ENCODE assay signal across 26 mouse cellular contexts in the genomic region with DNA sequence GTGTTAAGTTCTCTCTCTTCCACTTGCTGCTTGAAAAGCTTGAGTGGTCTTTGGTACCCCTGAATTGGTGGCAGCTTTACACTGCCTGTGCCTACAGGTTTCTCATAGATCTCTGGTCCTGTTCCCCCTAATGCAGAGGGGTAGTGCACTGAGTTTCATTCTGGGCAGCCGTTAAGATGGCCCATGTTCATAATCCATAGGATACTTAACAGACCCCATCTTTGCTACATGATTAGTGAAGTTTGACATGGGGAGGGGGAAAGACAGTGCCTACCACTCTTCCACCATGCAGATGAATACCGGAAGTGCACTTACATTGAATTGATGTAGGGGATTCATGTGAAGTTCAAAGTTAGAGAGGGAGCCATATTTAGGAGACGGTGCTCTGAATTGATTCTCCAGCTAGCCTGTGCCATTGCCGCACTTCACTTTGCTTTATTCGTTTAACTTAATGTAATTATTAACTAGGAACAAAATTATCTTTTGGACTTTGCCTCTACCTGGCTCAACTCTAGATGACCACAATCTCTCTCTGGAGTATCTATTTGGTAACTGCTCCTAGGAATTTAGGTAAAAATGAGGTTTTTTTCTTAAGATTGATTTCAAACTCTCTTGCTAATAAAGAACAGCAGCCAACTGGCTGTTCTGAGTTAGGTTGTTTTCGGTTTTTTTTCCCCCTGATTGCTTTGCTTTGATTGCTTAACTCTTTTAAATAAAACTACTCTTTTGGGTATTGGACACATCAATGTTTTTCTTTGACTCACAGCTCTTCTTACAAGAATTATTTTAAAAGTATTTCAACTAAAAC.
DNase-seq lines count a peak whose midpoint lies in the region; ATAC-seq lines count a peak whose summit lies in the region.
"Had no signal": no experiment of that assay in that cellular context is flagged by ENCODE, and none has a peak within 500 bp of the region (broad histone marks: within the 10 kb centered on the region; RNA-seq: fewer than 3 reads in every experiment).

No protein-coding gene starts in this region.

- H3K27me3 ChIP-seq in liver, embryonic 16.5 days (ENCODE audit: control insufficient read depth, insufficient read depth, low read depth, low read length), result no peaks in the 10 kb centered on the region
- H3K27me3 ChIP-seq in liver, embryonic 12.5 days (replicated peaks), result no peaks in the 10 kb centered on the region
- H3K27me3 ChIP-seq in intestine, embryonic 16.5 days (replicated peaks; ENCODE audit: control insufficient read depth, insufficient read depth, low read length), result no peaks in the 10 kb centered on the region
- H3K27me3 ChIP-seq: forebrain, embryonic 13.5 days; heart, embryonic 13.5 days had no signal

- peak; percentile 50; the same call in 1 of the 2 replicates for ATAC-seq in liver, embryonic 16.5 days (ENCODE audit: low read depth)
- ATAC-seq in liver, embryonic 12.5 days, result no peak
- peak; percentile 91 for ATAC-seq in intestine, embryonic 16.5 days
- no peak for ATAC-seq in monocyte, adult 5-6 weeks (replicated peaks; ENCODE audit: insufficient number of reproducible peaks, low FRiP score, low TSS enrichment, poor library complexity, severe bottlenecking)
- ATAC-seq: CD4-positive, CD25-positive, alpha-beta regulatory T cell, adult 4 months; forebrain, embryonic 13.5 days; forebrain, embryonic 16.5 days had no signal

- no peaks in the 10 kb centered on the region for H3K4me1 ChIP-seq in liver, embryonic 16.5 days (ENCODE audit: control insufficient read depth, low read depth, low read length)
- no peaks in the 10 kb centered on the region for H3K4me1 ChIP-seq in liver, embryonic 12.5 days
- peaks cover 5% of the 10 kb centered on the region; the same call in 1 of the 2 replicates for H3K4me1 ChIP-seq in intestine, embryonic 16.5 days (ENCODE audit: control insufficient read depth, insufficient read depth, low read length)
- H3K4me1 ChIP-seq: forebrain, embryonic 10.5 days; forebrain, embryonic 13.5 days; heart, embryonic 10.5 days; heart, embryonic 13.5 days had no signal

- H3K36me3 ChIP-seq in liver, embryonic 16.5 days (ENCODE audit: control insufficient read depth, insufficient read depth), result no peaks in the 10 kb centered on the region
- H3K36me3 ChIP-seq in liver, embryonic 12.5 days, result no peaks in the 10 kb centered on the region
- no peaks in the 10 kb centered on the region for H3K36me3 ChIP-seq in intestine, embryonic 16.5 days (ENCODE audit: control insufficient read depth, insufficient read depth, low read length)
- H3K36me3 ChIP-seq: forebrain, embryonic 10.5 days; heart, embryonic 10.5 days; heart, embryonic 13.5 days had no signal

- no peak overlapping the region for H3K9ac ChIP-seq in liver, embryonic 16.5 days (ENCODE audit: low read depth, low read length)
- no peak overlapping the region for H3K9ac ChIP-seq in liver, embryonic 12.5 days
- no peak overlapping the region for H3K9ac ChIP-seq in intestine, embryonic 16.5 days (ENCODE audit: low read depth, low read length)
- H3K9ac ChIP-seq: forebrain, embryonic 13.5 days; heart, embryonic 13.5 days had no signal

- no peak overlapping the region for H3K27ac ChIP-seq in liver, embryonic 16.5 days (ENCODE audit: low read length)
- no peak overlapping the region for H3K27ac ChIP-seq in liver, embryonic 12.5 days
- no peak overlapping the region for H3K27ac ChIP-seq in intestine, embryonic 16.5 days (ENCODE audit: low read length)
- H3K27ac ChIP-seq: forebrain, embryonic 10.5 days; forebrain, embryonic 13.5 days; heart, adult 2 months; heart, embryonic 10.5 days; heart, embryonic 13.5 days had no signal

- no peak overlapping the region for H3K4me3 ChIP-seq in liver, embryonic 16.5 days (ENCODE audit: low read depth, low read length)
- no peak overlapping the region for H3K4me3 ChIP-seq in liver, embryonic 12.5 days
- H3K4me3 ChIP-seq in intestine, embryonic 16.5 days (ENCODE audit: low read length), result no peak overlapping the region
- H3K4me3 ChIP-seq: forebrain, embryonic 10.5 days; forebrain, embryonic 13.5 days; heart, adult 2 months; heart, embryonic 10.5 days; heart, embryonic 13.5 days had no signal

- WGBS in liver, embryonic 16.5 days (ENCODE audit: insufficient replicate concordance), result 67% methylated on average over 6 of the region's 6 CpGs
- 62% methylated on average over 6 of the region's 6 CpGs for WGBS in liver, embryonic 12.5 days (ENCODE audit: insufficient replicate concordance)
- 75% methylated on average over 6 of the region's 6 CpGs for WGBS in intestine, embryonic 16.5 days

- no peak overlapping the region for H3K4me2 ChIP-seq in liver, embryonic 16.5 days (ENCODE audit: low read depth, low read length)
- no peak overlapping the region for H3K4me2 ChIP-seq in liver, embryonic 12.5 days
- no peak overlapping the region for H3K4me2 ChIP-seq in intestine, embryonic 16.5 days (ENCODE audit: low read depth, low read length)
- H3K4me2 ChIP-seq: forebrain, embryonic 13.5 days; heart, embryonic 13.5 days had no signal

- DNase-seq in kidney, adult 9 months, result peak; percentile 29
- no peak for DNase-seq in kidney, postnatal 4 days
- DNase-seq in yolk sac, embryonic 10.5 days (ENCODE audit: low spot score), result peak; percentile 14
- DNase-seq in layer of hippocampus, adult 8-10 months (ENCODE audit: low spot score in 2 of 2), result no peak
- DNase-seq: adrenal gland, adult 2 months; adrenal gland, postnatal 14 days; cerebellum, adult 11 months; cerebellum, adult 2 months; cerebellum, adult 9-11 months; cerebellum, postnatal 36 days; embryo, embryonic 11 days; gastrocnemius, postnatal 10 days; gastrocnemius, postnatal 36 days; heart, adult 2 months; heart, postnatal 14 days; heart, postnatal 4 days had no signal

- H3K9me3 ChIP-seq in liver, embryonic 16.5 days (replicated peaks; ENCODE audit: control insufficient read depth, low read length), result no peaks in the 10 kb centered on the region
- no peaks in the 10 kb centered on the region for H3K9me3 ChIP-seq in liver, embryonic 12.5 days (replicated peaks)
- H3K9me3 ChIP-seq in intestine, embryonic 16.5 days (ENCODE audit: control insufficient read depth, low read length), result no peaks in the 10 kb centered on the region
- H3K9me3 ChIP-seq: forebrain, embryonic 10.5 days; forebrain, embryonic 13.5 days; heart, embryonic 10.5 days; heart, embryonic 13.5 days had no signal

Comparison
In these comparisons a context has a peak if more than half of its experiments do, and no peak if none do; other contexts are left out.
1. DNase-seq: peak in kidney, adult 9 months (single experiment) and yolk sac, embryonic 10.5 days (single experiment); none in kidney, postnatal 4 days (0 of 2) and layer of hippocampus, adult 8-10 months (0 of 2).
2. ATAC-seq: peak in liver, embryonic 16.5 days (single experiment) and intestine, embryonic 16.5 days (single experiment); none in liver, embryonic 12.5 days (single experiment) and monocyte, adult 5-6 weeks (single experiment).